In the genomic region with DNA sequence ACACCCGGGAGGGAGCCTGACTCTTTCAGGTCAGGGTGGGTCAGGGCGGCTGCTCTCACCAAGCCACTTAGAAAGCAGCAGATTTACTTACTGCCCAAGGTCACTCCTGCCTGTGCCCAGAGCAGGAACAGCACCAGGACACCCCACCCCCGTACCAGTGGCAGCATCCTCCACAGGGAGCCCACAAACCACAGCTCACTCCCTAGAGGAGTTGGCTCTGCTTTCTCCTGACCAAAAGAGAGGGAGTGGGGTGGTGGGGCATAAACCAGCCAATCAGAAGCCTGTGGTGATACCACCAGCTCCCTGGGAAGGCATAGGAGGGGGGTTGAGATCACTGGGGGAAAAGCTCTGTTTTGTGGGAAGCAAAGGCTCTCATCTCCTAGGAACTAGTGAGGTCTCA, we compare ENCODE assay signal across 35 mouse cellular contexts.
DNase-seq lines count a peak whose midpoint lies in the region; ATAC-seq and TF ChIP-seq lines count a peak whose summit lies in the region.
"Had no signal": no experiment of that assay in that cellular context is flagged by ENCODE, and none has a peak within 500 bp of the region (broad histone marks: within the 10 kb centered on the region; RNA-seq: fewer than 3 reads in every experiment).

No protein-coding gene starts in this region.

- no peaks in the 10 kb centered on the region for H3K9me3 ChIP-seq in heart, embryonic 11.5 days (replicated peaks; ENCODE audit: control insufficient read depth, low read length)
- H3K9me3 ChIP-seq in heart, embryonic 10.5 days = no peaks in the 10 kb centered on the region
- H3K9me3 ChIP-seq in stomach, embryonic 16.5 days (replicated peaks; ENCODE audit: control insufficient read depth, low read length) = 0 out of 2 replicates have a peak, but pooled peaks cover 3% of the 10 kb centered on the region
- no peaks in the 10 kb centered on the region for H3K9me3 ChIP-seq in stomach, postnatal 0 days (ENCODE audit: control insufficient read depth, low read length)
- no peaks in the 10 kb centered on the region for H3K9me3 ChIP-seq in embryonic facial prominence, embryonic 15.5 days (replicated peaks)
- H3K9me3 ChIP-seq: embryonic facial prominence, embryonic 13.5 days; G1E; hindbrain, embryonic 12.5 days; limb, embryonic 12.5 days; liver, embryonic 15.5 days; megakaryocyte, embryonic 14.5 days; midbrain, embryonic 13.5 days; neural tube, embryonic 15.5 days had no signal

- no peaks in the 10 kb centered on the region for H3K27me3 ChIP-seq in heart, embryonic 11.5 days (ENCODE audit: control insufficient read depth, insufficient read depth, low read length)
- 0 out of 2 replicates have a peak, but pooled peaks cover under 1% of the 10 kb centered on the region for H3K27me3 ChIP-seq in heart, embryonic 10.5 days (ENCODE audit: insufficient read depth, poor library complexity, severe bottlenecking)
- no peaks in the 10 kb centered on the region for H3K27me3 ChIP-seq in stomach, embryonic 16.5 days (ENCODE audit: control insufficient read depth, insufficient read depth, low read length)
- no peaks in the 10 kb centered on the region for H3K27me3 ChIP-seq in stomach, postnatal 0 days (ENCODE audit: control insufficient read depth, insufficient read depth, low read length)
- H3K27me3 ChIP-seq in embryonic facial prominence, embryonic 15.5 days = no peaks in the 10 kb centered on the region
- H3K27me3 ChIP-seq: embryonic facial prominence, embryonic 13.5 days; hindbrain, embryonic 12.5 days; limb, embryonic 12.5 days; liver, embryonic 15.5 days; midbrain, embryonic 13.5 days; neural tube, embryonic 15.5 days; Patski had no signal

- no peaks in the 10 kb centered on the region for H3K36me3 ChIP-seq in heart, embryonic 11.5 days (ENCODE audit: control insufficient read depth, insufficient read depth, low read length)
- no peaks in the 10 kb centered on the region for H3K36me3 ChIP-seq in heart, embryonic 10.5 days
- H3K36me3 ChIP-seq in stomach, embryonic 16.5 days (ENCODE audit: control insufficient read depth, insufficient read depth, low read length) = no peaks in the 10 kb centered on the region
- H3K36me3 ChIP-seq in stomach, postnatal 0 days (ENCODE audit: control insufficient read depth, insufficient read depth, low read length) = no peaks in the 10 kb centered on the region
- H3K36me3 ChIP-seq in embryonic facial prominence, embryonic 15.5 days = no peaks in the 10 kb centered on the region
- H3K36me3 ChIP-seq: embryonic facial prominence, embryonic 13.5 days; G1E; hindbrain, embryonic 12.5 days; limb, embryonic 12.5 days; liver, embryonic 15.5 days; midbrain, embryonic 13.5 days; neural tube, embryonic 15.5 days had no signal

- TF ChIP-seq CTCF in stomach, postnatal 0 days (IDR thresholded peaks at IDR 0.05; ENCODE audit: low read depth) = no peak

- ATAC-seq in heart, embryonic 11.5 days (replicated peaks; ENCODE audit: insufficient number of reproducible peaks, low FRiP score, low TSS enrichment) = 0 out of 2 replicates have a peak, but pooled peaks have one; percentile 4
- peak; percentile 6; the same call in 1 of the 2 replicates for ATAC-seq in stomach, embryonic 16.5 days (ENCODE audit: insufficient read depth, low FRiP score)
- ATAC-seq in stomach, postnatal 0 days (ENCODE audit: low FRiP score, low TSS enrichment) = no peak
- ATAC-seq in embryonic facial prominence, embryonic 15.5 days (ENCODE audit: insufficient number of reproducible peaks, low FRiP score, low TSS enrichment, low read depth) = peak; percentile 65
- ATAC-seq: forebrain, embryonic 14.5 days; intestine, embryonic 16.5 days; midbrain, embryonic 13.5 days; Patski had no signal

- DNase-seq in heart, embryonic 10.5 days (ENCODE audit: low spot score) = no peak
- DNase-seq in stomach, postnatal 0 days (ENCODE audit: low spot score) = no peak
- DNase-seq in thymus, postnatal 10 days (ENCODE audit: low spot score in 2 of 2) = no peak
- no peak for DNase-seq in lung, postnatal 10 days
- DNase-seq: adrenal gland, postnatal 10 days; B cell, adult 2 months; cerebellum, adult 9-10 months; cerebellum, postnatal 36 days; embryo, embryonic 11 days; gastrocnemius, adult 2 months; gastrocnemius, postnatal 36 days; heart, adult 2 months; heart, postnatal 14 days; kidney, adult 9 months; kidney, postnatal 14 days; layer of hippocampus, adult 9-11 months; lung, embryonic 14.5 days; right cerebral cortex, adult 18-20 months; spleen, adult 18-20 months; thymus, adult 2 months; thymus, postnatal 4 days had no signal

- 0 out of 2 replicates have a peak, but pooled peaks cover 8% of the 10 kb centered on the region for H3K4me1 ChIP-seq in heart, embryonic 11.5 days (ENCODE audit: control insufficient read depth, insufficient read depth, low read length)
- H3K4me1 ChIP-seq in heart, embryonic 10.5 days = peaks cover 18% of the 10 kb centered on the region
- no peaks in the 10 kb centered on the region for H3K4me1 ChIP-seq in stomach, embryonic 16.5 days (ENCODE audit: control insufficient read depth, insufficient read depth, low read length)
- H3K4me1 ChIP-seq in stomach, postnatal 0 days (replicated peaks; ENCODE audit: control insufficient read depth, insufficient read depth) = no peaks in the 10 kb centered on the region
- peaks cover 7% of the 10 kb centered on the region; the same call in 1 of the 2 replicates for H3K4me1 ChIP-seq in embryonic facial prominence, embryonic 15.5 days
- H3K4me1 ChIP-seq: hindbrain, embryonic 12.5 days; liver, embryonic 15.5 days; midbrain, embryonic 13.5 days; neural tube, embryonic 15.5 days had no signal

- no peak overlapping the region for H3K4me3 ChIP-seq in heart, embryonic 11.5 days (ENCODE audit: low read depth, low read length)
- no peak overlapping the region for H3K4me3 ChIP-seq in heart, embryonic 10.5 days
- H3K4me3 ChIP-seq in stomach, embryonic 16.5 days (replicated peaks; ENCODE audit: low read length) = no peak overlapping the region
- H3K4me3 ChIP-seq in stomach, postnatal 0 days (ENCODE audit: low read depth, low read length) = no peak overlapping the region
- no peak overlapping the region for H3K4me3 ChIP-seq in embryonic facial prominence, embryonic 15.5 days (replicated peaks)
- H3K4me3 ChIP-seq: embryonic facial prominence, embryonic 13.5 days; gastrocnemius, adult 2 months; heart, adult 2 months; hindbrain, embryonic 12.5 days; limb, embryonic 12.5 days; liver, embryonic 15.5 days; midbrain, embryonic 13.5 days; neural tube, embryonic 15.5 days had no signal

- no peak overlapping the region for H3K27ac ChIP-seq in heart, embryonic 11.5 days (ENCODE audit: low read depth, low read length)
- H3K27ac ChIP-seq in heart, embryonic 10.5 days = no peak overlapping the region
- no peak overlapping the region for H3K27ac ChIP-seq in stomach, embryonic 16.5 days (ENCODE audit: low read length)
- H3K27ac ChIP-seq in stomach, postnatal 0 days (replicated peaks) = no peak overlapping the region
- H3K27ac ChIP-seq in embryonic facial prominence, embryonic 15.5 days (replicated peaks) = no peak overlapping the region
- H3K27ac ChIP-seq: embryonic facial prominence, embryonic 13.5 days; gastrocnemius, adult 2 months; heart, adult 2 months; hindbrain, embryonic 12.5 days; limb, embryonic 12.5 days; liver, embryonic 15.5 days; midbrain, embryonic 13.5 days; neural tube, embryonic 15.5 days had no signal

- no peak for TF ChIP-seq EP300 in stomach, postnatal 0 days (optimal IDR thresholded peaks at IDR 0.05)

- H3K4me2 ChIP-seq in heart, embryonic 11.5 days = no peak overlapping the region
- H3K4me2 ChIP-seq in stomach, embryonic 16.5 days (ENCODE audit: low read depth, low read length) = no peak overlapping the region
- H3K4me2 ChIP-seq in stomach, postnatal 0 days (replicated peaks; ENCODE audit: low read depth) = no peak overlapping the region
- H3K4me2 ChIP-seq in embryonic facial prominence, embryonic 15.5 days (replicated peaks) = no peak overlapping the region
- H3K4me2 ChIP-seq: embryonic facial prominence, embryonic 13.5 days; hindbrain, embryonic 12.5 days; limb, embryonic 12.5 days; liver, embryonic 15.5 days; lung, embryonic 14.5 days; midbrain, embryonic 13.5 days; neural tube, embryonic 15.5 days had no signal

- 36% methylated on average over 3 of the region's 3 CpGs for WGBS in heart, embryonic 11.5 days (ENCODE audit: insufficient replicate concordance)
- WGBS in heart, embryonic 10.5 days = 24% methylated on average over 3 of the region's 3 CpGs
- WGBS in stomach, embryonic 16.5 days = 18% methylated on average over 3 of the region's 3 CpGs
- 30% methylated on average over 3 of the region's 3 CpGs for WGBS in stomach, postnatal 0 days
- WGBS in embryonic facial prominence, embryonic 15.5 days = 32% methylated on average over 3 of the region's 3 CpGs

- H3K9ac ChIP-seq in heart, embryonic 11.5 days (ENCODE audit: low read depth, low read length) = no peak overlapping the region
- no peak overlapping the region for H3K9ac ChIP-seq in stomach, embryonic 16.5 days (ENCODE audit: low read length)
- H3K9ac ChIP-seq in stomach, postnatal 0 days (ENCODE audit: low read length) = no peak overlapping the region
- no peak overlapping the region for H3K9ac ChIP-seq in embryonic facial prominence, embryonic 15.5 days
- H3K9ac ChIP-seq: embryonic facial prominence, embryonic 13.5 days; hindbrain, embryonic 12.5 days; limb, embryonic 12.5 days; liver, embryonic 15.5 days; lung, embryonic 14.5 days; midbrain, embryonic 13.5 days; neural tube, embryonic 15.5 days had no signal
